Mouse (Mus musculus): ENCODE measurements around the gene Babam2.

DNA sequence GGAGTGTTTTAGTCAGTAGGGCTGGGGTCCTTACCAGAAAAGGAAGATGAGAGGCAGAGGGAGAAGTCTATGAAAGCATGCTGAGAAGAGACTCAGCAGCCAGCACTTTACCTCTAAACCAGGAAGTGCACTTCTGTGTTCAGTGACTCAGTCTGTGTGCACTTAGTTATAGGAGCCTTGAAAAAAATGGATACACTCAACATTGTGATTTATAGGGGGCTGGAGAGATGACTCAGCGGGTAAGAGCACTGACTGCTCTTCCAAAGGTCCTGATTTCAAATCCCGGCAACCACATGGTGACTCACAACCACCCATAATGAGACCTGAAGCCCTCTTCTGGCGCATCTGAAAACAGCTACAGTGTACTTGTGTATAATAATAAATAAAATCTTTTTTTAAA lies 238.5 kb downstream of the Babam2 start:
- TF ChIP-seq CTCF (IDR thresholded peaks at IDR 0.05; ENCODE audit: low read depth, low read length) (no peak), POLR2AphosphoS5 (IDR thresholded peaks at IDR 0.05; ENCODE audit: insufficient replicate concordance, low read depth, low read length) (no peak), GATA2 (IDR thresholded peaks at IDR 0.05; ENCODE audit: borderline replicate concordance, low read depth, low read length) (no peak), GATA1 (IDR thresholded peaks at IDR 0.05; ENCODE audit: borderline replicate concordance, low read length) (no peak), TAL1 (conservative IDR thresholded peaks at IDR 0.05; ENCODE audit: low read depth, low read length) (no peak)
